Mouse (Mus musculus) common myeloid progenitor, adult 5-6 weeks (primary cell): ENCODE measurements around the gene 1700021F05Rik. TPM values are rescaled to one million over a fixed set of nuclear protein-coding genes. Genes with fewer than 3 reads are reported as not detected.
A peak's percentile ranks its signal among the peaks of the same experiment; 100 is the strongest.

Experiments
- ATAC-seq: replicated peaks from 2 replicates; pipeline ENCODE4 v1.8.0; 2016; ENCODE audit warnings: low read depth, mild to moderate bottlenecking, moderate TSS enrichment, inconsistent platforms; ENCODE audit not compliant: poor library complexity, severe bottlenecking
- total RNA-seq: library from RNA; stranded (forward); fragments of 200-1000, 187-1606 nt; gene quantifications from 2 replicates; pipeline ENCODE4 v1.2.3, GENCODE M21; 2017

The 1700021F05Rik gene
- 49.1 and 78.7 TPM in 2 replicates for total RNA-seq

- peak; percentile 97 for ATAC-seq
These were observed at the start of gene 1700021F05Rik for GRCm38 (mm10) chr10:43540442-43541152. Gene 1700021F05Rik (minus strand): TSS chr10:43540994.

GRCm38 (mm10) chr10:43588470-43589177 is 47.8 kb upstream of the 1700021F05Rik start:
- peak; percentile 30 for ATAC-seq

GRCm38 (mm10) chr10:43584538-43584937 is 43.7 kb upstream of the 1700021F05Rik start:
- ATAC-seq, result no peak

- ATAC-seq, result no peak
These were observed 40.5 kb upstream of the 1700021F05Rik start for GRCm38 (mm10) chr10:43581260-43581659.

GRCm38 (mm10) chr10:43580649-43581078 is 39.9 kb upstream of the 1700021F05Rik start:
- peak; percentile 34 for ATAC-seq

GRCm38 (mm10) chr10:43579381-43580261 is 38.8 kb upstream of the 1700021F05Rik start:
- ATAC-seq, result 0 out of 2 replicates have a peak, but pooled peaks have one; percentile 9

- peak; percentile 46 for ATAC-seq
These were observed 38.1 kb upstream of the 1700021F05Rik start for GRCm38 (mm10) chr10:43578754-43579380.

- ATAC-seq, result peak; percentile 15; the same call in 1 of the 2 replicates
These were observed 37.6 kb upstream of the 1700021F05Rik start for GRCm38 (mm10) chr10:43578366-43578753.

- no peak for ATAC-seq
These were observed 37.2 kb upstream of the 1700021F05Rik start, which contains the start of gene Cd24a for GRCm38 (mm10) chr10:43577997-43578331. Gene Cd24a (plus strand): TSS chr10:43578284.

GRCm38 (mm10) chr10:43577299-43577996 is 36.7 kb upstream of the 1700021F05Rik start:
- ATAC-seq, result peak; percentile 5; the same call in 1 of the 2 replicates

- peak; percentile 44 for ATAC-seq
These were observed 34.2 kb upstream of the 1700021F05Rik start for GRCm38 (mm10) chr10:43574956-43575355.

GRCm38 (mm10) chr10:43574352-43574751 is 33.6 kb upstream of the 1700021F05Rik start:
- ATAC-seq, result no peak

GRCm38 (mm10) chr10:43561311-43561710 is 20.5 kb upstream of the 1700021F05Rik start:
- ATAC-seq, result no peak

- no peak for ATAC-seq
These were observed 20.0 kb upstream of the 1700021F05Rik start for GRCm38 (mm10) chr10:43560765-43561164.

- no peak for ATAC-seq
These were observed 18.5 kb upstream of the 1700021F05Rik start for GRCm38 (mm10) chr10:43559313-43559712.

GRCm38 (mm10) chr10:43557630-43558165 is 16.9 kb upstream of the 1700021F05Rik start:
- peak; percentile 60; the same call in 1 of the 2 replicates for ATAC-seq

- ATAC-seq, result no peak
These were observed 10.6 kb upstream of the 1700021F05Rik start for GRCm38 (mm10) chr10:43551388-43551787.

GRCm38 (mm10) chr10:43550923-43551322 is 10.1 kb upstream of the 1700021F05Rik start:
- no peak for ATAC-seq

GRCm38 (mm10) chr10:43549411-43549810 is 8.6 kb upstream of the 1700021F05Rik start:
- ATAC-seq, result no peak
